Mouse (Mus musculus) erythroblast, embryonic 14.5 days (primary cell): ENCODE results near the gene Pard3.

Experiments used
- GATA1 ChIP-seq: IDR thresholded peaks from 2 replicates; pipeline ENCODE4 v1.6.1; 2012; ENCODE audit warnings: low read length, inconsistent platforms, mixed read lengths
- TAL1 ChIP-seq: IDR thresholded peaks from 3 replicates; pipeline ENCODE4 v1.6.1; 2012; ENCODE audit warnings: low read length, inconsistent platforms, mixed read lengths

DNA sequence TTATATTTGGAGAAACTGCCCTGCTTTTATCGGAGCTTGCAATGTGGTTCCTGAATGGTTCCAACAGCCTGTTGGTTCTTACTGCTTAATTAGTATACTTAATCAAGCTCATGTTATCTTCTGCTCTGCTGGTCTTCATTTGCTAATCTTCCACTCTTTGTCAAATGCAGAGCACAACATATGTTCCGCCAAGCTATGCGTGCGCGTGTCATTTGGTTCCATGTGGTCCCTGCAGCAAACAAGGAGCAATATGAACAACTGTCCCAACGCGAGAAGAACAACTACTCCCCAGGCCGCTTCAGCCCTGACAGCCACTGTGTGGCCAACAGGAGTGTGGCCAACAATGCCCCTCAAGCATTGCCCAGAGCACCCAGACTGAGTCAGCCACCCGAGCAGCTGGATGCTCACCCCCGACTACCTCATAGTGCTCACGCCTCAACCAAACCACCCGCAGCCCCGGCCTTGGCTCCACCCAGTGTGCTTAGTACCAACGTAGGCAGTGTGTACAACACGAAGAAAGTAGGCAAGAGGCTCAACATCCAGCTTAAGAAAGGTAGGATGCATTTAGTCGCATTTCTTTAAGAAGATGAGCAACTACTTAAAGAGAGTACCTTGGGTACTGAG is 307.7 kb downstream of the Pard3 start:
- TF ChIP-seq GATA1 (no peak), TAL1 (no peak)
